Mouse (Mus musculus): ENCODE data around the gene Nkx2-5. TPM values are rescaled to one million over a fixed set of nuclear protein-coding genes. Genes with fewer than 3 reads are reported as not detected.

The Nkx2-5 gene
- polyA plus RNA-seq, 1 experiment from 2014 or later = not detected

DNA sequence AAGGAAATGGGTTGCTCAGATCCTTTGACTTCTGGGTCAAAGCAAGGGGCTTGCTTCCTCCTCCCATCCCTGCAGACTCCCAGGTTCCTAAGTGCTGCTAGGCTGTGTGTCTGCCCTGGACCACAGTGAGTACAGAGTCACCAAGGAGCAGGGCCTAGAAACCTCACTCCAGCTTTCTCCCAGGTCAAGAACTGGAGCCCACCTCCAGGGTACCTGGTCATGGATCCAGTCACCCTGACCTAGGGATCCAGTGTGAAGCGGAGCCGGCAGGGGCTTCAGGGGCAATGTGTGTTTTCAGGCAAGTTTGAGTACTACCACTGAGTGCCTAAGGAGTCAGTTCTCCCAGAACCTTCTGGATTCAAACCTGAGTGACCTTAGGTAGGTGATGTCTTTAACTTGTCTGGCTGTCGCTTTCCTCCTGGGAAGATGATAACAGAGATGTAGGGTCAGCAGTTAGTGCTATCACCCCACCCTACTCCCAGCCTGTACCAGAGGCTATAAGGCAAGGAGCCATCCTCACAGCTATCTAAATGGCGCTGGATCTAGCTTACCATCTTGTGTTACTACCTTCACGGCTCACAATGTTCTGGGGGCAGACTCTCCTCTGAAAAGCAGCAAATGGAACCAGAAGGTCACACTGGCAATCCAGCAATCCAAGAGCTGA, 10.4 kb downstream of the Nkx2-5 start:
- H3K9me3 ChIP-seq (ENCODE audit: control insufficient read depth, low read length) = no peaks in the 10 kb centered on the region
- no peak overlapping the region for H3K27ac ChIP-seq
- no peak overlapping the region for H3K4me3 ChIP-seq (replicated peaks; ENCODE audit: low read length)
- no peak overlapping the region for H3K4me2 ChIP-seq (replicated peaks)
- ATAC-seq (ENCODE audit: low FRiP score) (no peak), DNase-seq (ENCODE audit: low spot score) (no peak)
- peaks cover 82% of the 10 kb centered on the region for H3K27me3 ChIP-seq (ENCODE audit: control insufficient read depth, insufficient read depth, low read length)
- H3K9ac ChIP-seq = no peak overlapping the region
- WGBS = 81% methylated on average over 5 of the region's 5 CpGs
- H3K4me1 ChIP-seq (replicated peaks; ENCODE audit: control insufficient read depth, insufficient read depth, low read length) = no peaks in the 10 kb centered on the region
- H3K36me3 ChIP-seq (replicated peaks; ENCODE audit: control insufficient read depth, insufficient read depth) = no peaks in the 10 kb centered on the region

DNA sequence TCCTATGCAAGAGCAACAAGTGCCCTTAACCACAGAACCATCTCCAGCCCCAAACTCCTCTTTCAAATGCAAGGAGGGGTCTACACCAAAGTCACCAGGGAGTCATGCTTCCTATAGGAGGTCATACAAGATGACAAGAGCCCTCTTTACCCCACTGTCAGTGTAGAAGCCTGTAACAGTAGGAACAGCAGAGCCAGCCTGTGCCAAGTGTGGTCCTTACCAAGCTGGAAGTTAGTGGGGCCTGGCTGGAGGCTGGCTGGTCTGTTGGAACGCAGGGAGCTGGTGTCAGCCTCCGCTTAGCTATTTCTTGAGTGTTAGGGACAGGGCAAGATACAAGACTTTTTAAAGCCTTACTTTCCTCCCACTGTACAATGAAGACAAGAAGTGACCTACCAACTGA, 11.0 kb downstream of the Nkx2-5 start:
- H3K27me3 ChIP-seq (ENCODE audit: control insufficient read depth, insufficient read depth, low read length) = peaks cover 81% of the 10 kb centered on the region

DNA sequence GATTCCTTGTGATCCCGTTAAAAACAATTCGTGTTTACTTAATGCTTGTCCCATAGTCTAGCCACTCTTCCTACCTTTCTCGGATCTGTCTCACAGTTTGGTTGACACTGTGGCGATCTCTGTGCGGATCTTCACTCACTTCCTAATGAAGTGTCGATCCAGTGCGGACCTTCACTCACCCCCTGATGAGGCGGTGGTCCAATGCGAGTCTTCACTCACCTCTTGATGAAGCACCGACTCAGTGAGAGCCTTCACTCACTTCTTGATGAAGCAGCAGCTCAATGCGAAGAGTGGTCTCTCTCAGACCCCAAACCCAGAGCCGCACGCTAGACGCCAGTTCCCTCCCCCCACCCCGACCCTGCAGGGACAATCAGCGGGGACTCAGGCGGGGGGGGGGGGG, 18.7 kb downstream of the Nkx2-5 start:
- Histone ChIP-seq H3K27me3 (ENCODE audit: control insufficient read depth, insufficient read depth, low read length) (peaks cover 18% of the 10 kb centered on the region; the same call in 1 of the 2 replicates), H3K9me3 (ENCODE audit: control insufficient read depth, low read length) (no peaks in the 10 kb centered on the region), H3K4me1 (replicated peaks; ENCODE audit: control insufficient read depth, insufficient read depth, low read length) (no peaks in the 10 kb centered on the region), H3K9ac (no peak overlapping the region), H3K4me3 (replicated peaks; ENCODE audit: low read length) (no peak overlapping the region), H3K27ac (no peak overlapping the region), H3K36me3 (replicated peaks; ENCODE audit: control insufficient read depth, insufficient read depth) (no peaks in the 10 kb centered on the region), H3K4me2 (replicated peaks) (no peak overlapping the region)
- WGBS = 74% methylated on average over 16 of the region's 17 CpGs
- ATAC-seq (ENCODE audit: low FRiP score) (no peak), DNase-seq (ENCODE audit: low spot score) (no peak)

More for the DNA sequence above, 11.0 kb downstream of the Nkx2-5 start:
- ATAC-seq (ENCODE audit: low FRiP score) (no peak), DNase-seq (ENCODE audit: low spot score) (no peak)
- 84% methylated on average over 2 of the region's 2 CpGs for WGBS
- H3K36me3 ChIP-seq (replicated peaks; ENCODE audit: control insufficient read depth, insufficient read depth) = no peaks in the 10 kb centered on the region
- no peak overlapping the region for H3K4me3 ChIP-seq (replicated peaks; ENCODE audit: low read length)
- no peak overlapping the region for H3K9ac ChIP-seq
- no peak overlapping the region for H3K27ac ChIP-seq
- H3K4me2 ChIP-seq (replicated peaks) = no peak overlapping the region
- no peaks in the 10 kb centered on the region for H3K4me1 ChIP-seq (replicated peaks; ENCODE audit: control insufficient read depth, insufficient read depth, low read length)
- H3K9me3 ChIP-seq (ENCODE audit: control insufficient read depth, low read length) = no peaks in the 10 kb centered on the region

DNA sequence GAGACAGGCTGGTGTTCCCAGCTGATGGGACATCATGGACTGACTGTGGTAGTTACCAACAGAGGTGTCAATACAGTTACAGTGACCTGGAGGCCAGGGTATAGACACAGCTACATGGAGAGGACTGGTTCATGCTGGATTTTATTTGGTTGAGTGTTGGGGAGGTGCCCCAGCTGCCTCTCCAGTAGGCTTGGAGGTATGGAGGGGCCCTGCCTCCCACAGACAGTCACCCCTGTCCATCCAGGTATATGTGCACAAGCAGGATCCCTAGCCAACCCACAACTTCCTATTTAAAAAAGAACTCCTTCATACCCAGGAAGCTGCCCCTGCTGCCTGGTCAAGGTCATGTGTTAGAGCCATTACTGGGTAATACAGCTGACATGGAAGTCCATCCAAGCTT, 27.0 kb downstream of the Nkx2-5 start:
- H3K4me1 ChIP-seq (replicated peaks; ENCODE audit: control insufficient read depth, insufficient read depth, low read length) = no peaks in the 10 kb centered on the region
- ATAC-seq (ENCODE audit: low FRiP score) (no peak), DNase-seq (ENCODE audit: low spot score) (no peak)
- H3K4me2 ChIP-seq (replicated peaks) = no peak overlapping the region
- no peaks in the 10 kb centered on the region for H3K9me3 ChIP-seq (ENCODE audit: control insufficient read depth, low read length)
- no peaks in the 10 kb centered on the region for H3K36me3 ChIP-seq (replicated peaks; ENCODE audit: control insufficient read depth, insufficient read depth)
- no peak overlapping the region for H3K4me3 ChIP-seq (replicated peaks; ENCODE audit: low read length)
- H3K27ac ChIP-seq = no peak overlapping the region
- no peaks in the 10 kb centered on the region for H3K27me3 ChIP-seq (ENCODE audit: control insufficient read depth, insufficient read depth, low read length)
- H3K9ac ChIP-seq = no peak overlapping the region

DNA sequence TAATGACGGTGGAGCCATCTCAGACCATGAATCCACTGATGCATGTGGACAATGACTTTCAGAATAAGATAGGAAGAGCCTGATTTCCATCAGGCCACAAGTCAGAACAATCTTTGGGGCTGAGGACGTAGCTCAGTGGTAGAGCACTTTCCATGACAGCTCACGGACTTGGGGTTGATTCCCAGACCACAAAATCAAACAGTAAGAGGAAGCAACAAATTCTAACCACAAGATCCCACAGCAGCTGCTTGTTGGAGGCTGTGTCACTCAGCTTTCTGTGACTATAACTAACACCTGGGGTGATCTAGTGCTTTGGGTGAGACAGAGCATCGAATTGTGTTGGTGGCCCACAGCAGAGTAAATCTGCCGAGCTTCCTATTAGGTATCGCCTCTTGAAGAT, 28.0 kb downstream of the Nkx2-5 start:
- no peak overlapping the region for H3K4me2 ChIP-seq (replicated peaks)
- no peak overlapping the region for H3K9ac ChIP-seq
- H3K4me1 ChIP-seq (replicated peaks; ENCODE audit: control insufficient read depth, insufficient read depth, low read length) = no peaks in the 10 kb centered on the region
- H3K27me3 ChIP-seq (ENCODE audit: control insufficient read depth, insufficient read depth, low read length) = no peaks in the 10 kb centered on the region
- DNase-seq (ENCODE audit: low spot score) (no peak), ATAC-seq (ENCODE audit: low FRiP score) (no peak)
- H3K4me3 ChIP-seq (replicated peaks; ENCODE audit: low read length) = no peak overlapping the region
- no peak overlapping the region for H3K27ac ChIP-seq
- WGBS = 87% methylated on average over 6 of the region's 6 CpGs
- H3K36me3 ChIP-seq (replicated peaks; ENCODE audit: control insufficient read depth, insufficient read depth) = no peaks in the 10 kb centered on the region
- no peaks in the 10 kb centered on the region for H3K9me3 ChIP-seq (ENCODE audit: control insufficient read depth, low read length)

DNA sequence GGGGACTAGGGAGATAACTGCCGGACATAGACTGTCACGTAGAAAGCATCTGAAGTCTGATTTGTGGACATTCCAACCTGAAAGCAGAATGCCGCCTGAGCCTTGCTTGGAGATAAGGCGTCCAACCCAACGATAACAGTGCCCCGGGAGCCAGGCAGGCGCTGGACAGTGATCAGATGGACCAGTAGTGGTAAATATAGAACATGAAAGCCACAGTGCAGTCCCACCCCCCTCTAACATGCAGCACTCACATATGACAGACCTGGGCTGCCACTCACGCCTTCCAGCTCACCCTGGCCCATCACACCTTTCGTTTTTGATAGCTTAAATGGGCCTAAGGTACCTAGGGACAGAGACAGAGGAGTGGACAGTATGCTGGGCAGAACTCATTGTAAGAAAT, 31.3 kb downstream of the Nkx2-5 start:
- no peak for ATAC-seq (ENCODE audit: low FRiP score)
- 84% methylated on average over 9 of the region's 9 CpGs for WGBS
- no peaks in the 10 kb centered on the region for H3K36me3 ChIP-seq (replicated peaks; ENCODE audit: control insufficient read depth, insufficient read depth)

DNA sequence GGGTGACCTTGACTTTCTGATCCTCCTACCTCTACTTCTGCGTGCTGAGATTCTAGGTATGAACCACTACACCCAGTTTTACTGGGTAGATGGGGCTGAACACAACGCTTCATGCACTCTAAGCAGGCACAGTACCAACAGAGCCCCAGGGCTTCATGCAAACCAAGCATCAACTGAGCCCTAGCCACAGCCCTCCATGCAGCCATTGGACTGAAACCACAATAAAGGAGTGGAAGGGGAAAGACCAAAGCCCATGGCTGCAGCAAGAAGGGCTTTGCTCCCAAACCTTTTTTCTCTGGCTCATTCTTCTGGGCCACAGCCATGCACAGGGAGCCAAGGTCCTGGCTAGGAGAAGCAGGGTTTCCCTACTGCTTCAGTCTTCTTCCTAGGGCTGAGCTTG, 32.2 kb downstream of the Nkx2-5 start:
- 79% methylated on average over 2 of the region's 2 CpGs for WGBS

More for the DNA sequence above, 31.3 kb downstream of the Nkx2-5 start:
- Histone ChIP-seq H3K4me1 (replicated peaks; ENCODE audit: control insufficient read depth, insufficient read depth, low read length) (no peaks in the 10 kb centered on the region), H3K4me3 (replicated peaks; ENCODE audit: low read length) (no peak overlapping the region), H3K27ac (no peak overlapping the region), H3K9ac (no peak overlapping the region), H3K9me3 (ENCODE audit: control insufficient read depth, low read length) (no peaks in the 10 kb centered on the region), H3K27me3 (ENCODE audit: control insufficient read depth, insufficient read depth, low read length) (no peaks in the 10 kb centered on the region), H3K4me2 (replicated peaks) (no peak overlapping the region)
- no peak for DNase-seq (ENCODE audit: low spot score)

GRCm38 (mm10) chr17:26802886-26803285, 41.9 kb downstream of the Nkx2-5 start:
- 93% methylated on average over 3 of the region's 3 CpGs for WGBS
- no peaks in the 10 kb centered on the region for H3K9me3 ChIP-seq (ENCODE audit: control insufficient read depth, low read length)
- DNase-seq (ENCODE audit: low spot score) (no peak), ATAC-seq (ENCODE audit: low FRiP score) (no peak)
- H3K9ac ChIP-seq = no peak overlapping the region
- no peak overlapping the region for H3K4me2 ChIP-seq (replicated peaks)
- H3K27me3 ChIP-seq (ENCODE audit: control insufficient read depth, insufficient read depth, low read length) = no peaks in the 10 kb centered on the region
- no peaks in the 10 kb centered on the region for H3K36me3 ChIP-seq (replicated peaks; ENCODE audit: control insufficient read depth, insufficient read depth)
- H3K27ac ChIP-seq = no peak overlapping the region
- H3K4me3 ChIP-seq (replicated peaks; ENCODE audit: low read length) = no peak overlapping the region
- H3K4me1 ChIP-seq (replicated peaks; ENCODE audit: control insufficient read depth, insufficient read depth, low read length) = no peaks in the 10 kb centered on the region

More for the DNA sequence above, 32.2 kb downstream of the Nkx2-5 start:
- H3K36me3 ChIP-seq (replicated peaks; ENCODE audit: control insufficient read depth, insufficient read depth) = no peaks in the 10 kb centered on the region
- no peaks in the 10 kb centered on the region for H3K27me3 ChIP-seq (ENCODE audit: control insufficient read depth, insufficient read depth, low read length)
- no peak overlapping the region for H3K4me2 ChIP-seq (replicated peaks)
- no peaks in the 10 kb centered on the region for H3K4me1 ChIP-seq (replicated peaks; ENCODE audit: control insufficient read depth, insufficient read depth, low read length)
- H3K9me3 ChIP-seq (ENCODE audit: control insufficient read depth, low read length) = no peaks in the 10 kb centered on the region
- ATAC-seq (ENCODE audit: low FRiP score) (no peak), DNase-seq (ENCODE audit: low spot score) (no peak)
- no peak overlapping the region for H3K27ac ChIP-seq
- H3K9ac ChIP-seq = no peak overlapping the region
- H3K4me3 ChIP-seq (replicated peaks; ENCODE audit: low read length) = no peak overlapping the region

DNA sequence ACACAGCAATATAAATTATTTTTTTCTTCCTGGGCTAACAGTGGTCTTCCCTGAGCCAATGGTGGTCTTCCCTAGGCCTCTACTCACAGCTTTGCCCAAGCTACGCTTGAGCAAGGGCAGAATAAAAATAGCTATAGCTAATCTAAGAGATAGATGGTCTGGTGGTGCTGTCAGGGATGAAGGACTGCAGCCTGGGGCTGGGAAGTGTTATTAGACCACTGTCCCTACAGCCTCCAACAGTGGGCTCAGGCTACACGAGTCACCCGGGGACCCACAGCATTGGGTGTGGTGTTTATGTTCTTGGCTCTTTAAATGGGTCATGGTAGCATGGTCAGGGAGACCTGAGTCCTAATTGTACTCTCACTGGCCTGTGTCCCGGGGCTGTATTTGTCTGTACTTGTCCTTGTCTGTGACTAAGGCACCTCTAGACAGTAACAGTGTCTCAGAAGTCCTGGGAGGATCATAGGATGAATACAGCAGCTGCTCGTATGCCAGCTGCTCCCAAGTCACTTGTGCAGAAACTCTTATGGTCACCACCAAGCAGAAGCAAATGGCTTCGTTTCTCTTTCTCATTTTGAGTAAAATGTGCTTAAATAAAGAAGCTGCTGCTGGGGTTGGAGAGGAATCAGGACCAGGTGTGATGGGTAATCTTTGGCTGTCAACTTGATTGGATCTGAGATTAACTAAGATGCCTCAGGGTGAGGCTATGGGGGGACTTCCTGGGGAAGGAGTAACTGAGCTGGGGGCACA, 47.3 kb downstream of the Nkx2-5 start:
- DNase-seq (ENCODE audit: low spot score) (no peak), ATAC-seq (ENCODE audit: low FRiP score) (no peak)
- Histone ChIP-seq H3K4me2 (replicated peaks) (no peak overlapping the region), H3K27ac (no peak overlapping the region), H3K4me3 (replicated peaks; ENCODE audit: low read length) (no peak overlapping the region), H3K36me3 (replicated peaks; ENCODE audit: control insufficient read depth, insufficient read depth) (peaks cover 20% of the 10 kb centered on the region), H3K9ac (no peak overlapping the region), H3K9me3 (ENCODE audit: control insufficient read depth, low read length) (no peaks in the 10 kb centered on the region), H3K27me3 (ENCODE audit: control insufficient read depth, insufficient read depth, low read length) (no peaks in the 10 kb centered on the region), H3K4me1 (replicated peaks; ENCODE audit: control insufficient read depth, insufficient read depth, low read length) (no peaks in the 10 kb centered on the region)
- WGBS = 74% methylated on average over 6 of the region's 6 CpGs

Data from hindbrain, embryonic 14.5 days (tissue).